Mouse (Mus musculus) spleen, postnatal 4 days (tissue): ENCODE data around the gene Ttc38.

Experiments
- DNase-seq, 2 experiments: peaks; one replicate each; pipeline ENCODE4 v3.0.0; 2022; ENCODE audit warnings: low spot score in 2 of 2

The Ttc38 gene

DNA sequence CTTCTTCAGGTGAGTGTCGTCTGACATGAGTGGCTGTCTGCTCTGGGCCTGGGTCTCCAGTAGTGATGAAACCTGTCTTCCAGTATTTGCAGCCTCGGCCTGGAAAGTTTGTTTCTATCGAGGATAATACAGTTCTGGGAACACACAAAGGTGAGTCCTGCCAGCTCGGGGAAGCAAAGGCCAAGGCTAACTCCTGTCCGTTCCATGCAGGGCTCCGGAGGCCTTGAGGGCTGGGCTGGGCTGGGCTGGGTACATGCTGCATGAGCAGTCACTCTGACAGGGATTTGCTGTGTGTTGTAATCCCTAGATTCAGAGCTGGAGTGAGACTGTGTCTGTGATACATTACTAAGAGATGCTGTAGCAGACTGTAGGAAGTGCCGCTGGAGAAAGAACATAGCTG lies 61.8 kb downstream of the Ttc38 start:
- no peak for DNase-seq

- peak; percentile 77 to 93 for DNase-seq
These were observed 64.2 kb downstream of the Ttc38 start for GRCm38 (mm10) chr15:85896284-85896683.

GRCm38 (mm10) chr15:85897113-85897512 lies 65.0 kb downstream of the Ttc38 start:
- DNase-seq: no peak

DNA sequence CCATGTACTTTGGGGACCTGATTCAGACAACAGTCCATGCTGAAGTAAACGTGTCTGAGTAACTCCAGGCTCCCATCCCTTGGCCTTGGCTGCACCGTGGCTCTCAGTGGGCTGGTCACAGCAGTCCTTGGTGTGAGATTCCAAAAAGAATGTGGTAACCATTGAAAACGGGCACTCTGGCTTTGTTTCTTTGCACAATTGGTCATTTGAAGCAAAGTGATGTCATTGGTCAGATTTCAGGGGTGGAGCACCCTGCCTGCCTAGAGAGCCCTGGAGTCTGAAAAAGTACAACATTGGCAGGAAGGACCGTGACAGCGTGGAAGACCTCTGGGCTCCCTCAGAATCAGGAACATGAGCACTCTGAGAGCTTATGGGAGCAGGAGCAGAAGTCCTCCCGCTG lies 67.3 kb downstream of the Ttc38 start:
- no peak for DNase-seq

GRCm38 (mm10) chr15:85900318-85900717 lies 68.2 kb downstream of the Ttc38 start:
- DNase-seq: no peak

DNA sequence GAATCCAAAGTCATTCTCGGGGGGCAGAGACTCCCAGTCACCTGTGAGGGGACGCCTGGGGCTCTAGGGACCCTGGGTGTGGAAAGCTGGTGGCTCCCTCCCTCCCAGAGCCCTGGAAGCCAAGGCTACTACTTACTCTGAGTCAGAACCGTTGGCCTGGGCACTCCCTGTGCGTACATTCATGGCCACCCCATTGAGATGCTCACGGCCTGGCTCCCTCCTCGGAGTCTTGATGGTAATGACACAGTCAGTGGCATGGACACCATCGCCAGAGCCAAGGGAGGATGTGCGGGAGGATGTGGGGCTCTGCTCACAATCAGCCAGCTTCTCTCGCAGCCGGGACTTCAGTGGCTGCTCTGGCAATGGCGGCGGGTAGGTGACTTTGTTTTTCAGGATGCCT lies 68.7 kb downstream of the Ttc38 start:
- no peak for DNase-seq

DNA sequence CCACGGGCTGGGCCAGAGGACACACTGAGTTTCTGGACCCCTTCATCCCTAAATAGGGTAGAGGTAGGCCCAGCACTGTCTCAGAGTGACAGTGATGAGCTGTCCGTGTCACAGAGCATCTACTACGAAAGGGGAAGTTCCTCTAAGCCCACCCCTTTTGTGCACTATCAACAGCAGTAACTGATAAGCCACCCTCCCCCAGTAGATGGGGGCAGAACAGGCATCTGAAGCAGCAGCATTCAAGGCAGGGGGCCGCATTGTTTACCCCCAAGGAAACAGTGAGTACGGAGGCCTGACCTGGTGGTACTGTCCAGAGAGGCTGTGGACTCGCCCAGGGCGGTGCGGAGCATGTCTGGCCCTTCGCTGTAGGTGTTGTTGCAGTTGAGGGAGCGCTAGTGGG lies 70.4 kb downstream of the Ttc38 start:
- DNase-seq: no peak

DNA sequence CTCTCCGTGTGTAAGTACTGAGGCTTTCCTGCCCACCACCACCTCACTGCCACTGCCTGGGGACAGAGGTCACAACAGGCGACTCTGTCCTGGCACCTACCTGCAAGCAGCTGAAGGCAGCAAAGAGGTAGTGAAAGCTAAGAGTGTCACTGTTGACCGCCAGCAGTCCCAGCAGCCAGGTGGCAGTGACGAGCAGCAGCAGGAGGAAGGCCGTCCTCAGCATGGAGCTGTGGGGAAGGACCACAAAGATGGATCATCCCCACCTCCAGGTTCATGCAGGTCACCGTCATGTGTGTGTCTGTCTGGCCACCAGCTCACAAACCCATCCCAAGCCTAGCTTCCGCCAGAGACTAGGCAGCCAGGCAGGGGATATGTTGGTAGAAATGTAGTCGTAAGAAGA lies 71.7 kb downstream of the Ttc38 start:
- DNase-seq: no peak
